Mouse (Mus musculus) ovary, postnatal 36 days (tissue): Measurements from ENCODE around the gene Dph2.

Experiments
- DNase-seq: peaks from one replicate; pipeline ENCODE4 v3.0.0; 2022; ENCODE audit warnings: low spot score, mixed read lengths

Gene Dph2

DNA sequence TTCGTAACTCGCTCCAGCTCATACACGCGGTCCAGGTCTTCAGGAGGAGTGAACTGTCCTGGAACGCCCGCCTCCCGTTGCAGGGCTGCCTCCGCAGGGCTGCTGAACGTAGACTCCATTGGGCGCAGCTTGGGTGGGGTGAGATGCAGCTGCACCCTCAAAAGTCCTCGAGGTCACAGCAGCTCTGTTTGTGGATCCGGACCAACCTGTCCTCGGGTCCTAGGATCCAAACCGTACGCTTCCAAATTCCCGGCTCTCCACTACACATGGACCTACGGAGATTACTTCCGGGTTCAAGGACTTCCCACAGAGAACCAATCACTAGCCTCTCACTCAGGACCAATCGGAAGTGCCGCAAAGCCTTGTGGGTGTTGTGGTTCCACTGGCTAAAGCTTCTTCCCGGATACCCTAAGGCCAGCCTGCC lies at the start of gene Dph2:
Gene Dph2, minus strand, starts transcription at position 295 of the 424 bp plus-strand sequence.
- peak; percentile 67 for DNase-seq

DNA sequence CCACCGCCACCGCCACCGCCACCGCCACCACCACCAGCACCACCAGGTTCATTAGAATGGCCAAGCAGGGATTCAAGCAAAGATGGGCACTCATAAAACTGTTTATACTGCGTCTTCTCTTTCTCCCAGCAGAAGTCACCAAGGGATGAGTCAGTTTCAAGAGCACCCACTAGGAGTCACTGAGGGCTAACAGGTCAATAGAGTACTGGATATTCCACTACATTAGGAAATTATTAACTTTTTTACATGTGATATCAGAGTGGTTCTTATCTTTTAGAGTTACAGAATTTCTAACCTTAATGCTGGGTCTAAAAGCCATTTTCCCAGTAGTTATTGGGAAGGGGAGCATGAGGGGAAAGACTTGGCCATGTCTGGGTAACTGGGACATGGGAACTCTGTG lies 45.1 kb upstream of the Dph2 start:
- no peak for DNase-seq

DNA sequence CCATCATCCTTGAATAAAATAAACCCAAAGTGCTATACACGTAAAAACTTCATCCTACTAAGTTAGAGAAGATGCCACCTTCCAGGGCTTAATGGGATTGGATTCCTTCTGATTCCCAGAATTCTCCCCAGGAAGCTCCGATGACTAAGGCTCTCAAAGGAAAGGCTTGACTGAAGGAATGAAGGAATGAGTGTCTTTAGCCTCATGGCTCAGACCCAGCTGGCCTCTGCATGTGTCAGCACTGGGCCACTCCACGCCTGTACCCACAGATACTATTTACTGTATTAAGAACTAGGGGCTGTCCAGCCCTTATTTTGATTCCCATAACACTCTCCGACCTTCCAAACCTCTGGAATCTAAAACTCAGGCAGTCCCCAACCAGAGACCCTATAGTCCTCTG lies 42.2 kb upstream of the Dph2 start:
- no peak for DNase-seq

DNA sequence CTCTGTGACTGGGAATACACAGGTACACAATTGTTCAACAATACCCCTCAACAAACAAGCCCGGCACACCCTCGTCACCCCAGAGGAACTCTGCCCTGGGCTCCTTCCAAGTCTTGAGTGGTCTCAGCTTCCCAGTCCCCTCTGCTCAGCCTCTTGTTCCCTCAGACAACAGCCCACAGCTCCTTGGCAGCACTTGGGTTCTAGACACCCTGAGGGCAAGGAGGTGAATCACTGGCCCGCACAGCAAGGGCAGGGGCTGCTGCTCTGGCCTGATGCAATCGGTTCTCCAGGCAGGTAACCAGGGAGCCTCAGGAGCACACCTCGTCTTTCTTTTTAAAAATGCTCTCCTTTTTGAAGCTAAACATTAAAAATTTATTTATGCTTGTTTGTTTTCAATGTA lies 41.4 kb upstream of the Dph2 start:
- DNase-seq: no peak

DNA sequence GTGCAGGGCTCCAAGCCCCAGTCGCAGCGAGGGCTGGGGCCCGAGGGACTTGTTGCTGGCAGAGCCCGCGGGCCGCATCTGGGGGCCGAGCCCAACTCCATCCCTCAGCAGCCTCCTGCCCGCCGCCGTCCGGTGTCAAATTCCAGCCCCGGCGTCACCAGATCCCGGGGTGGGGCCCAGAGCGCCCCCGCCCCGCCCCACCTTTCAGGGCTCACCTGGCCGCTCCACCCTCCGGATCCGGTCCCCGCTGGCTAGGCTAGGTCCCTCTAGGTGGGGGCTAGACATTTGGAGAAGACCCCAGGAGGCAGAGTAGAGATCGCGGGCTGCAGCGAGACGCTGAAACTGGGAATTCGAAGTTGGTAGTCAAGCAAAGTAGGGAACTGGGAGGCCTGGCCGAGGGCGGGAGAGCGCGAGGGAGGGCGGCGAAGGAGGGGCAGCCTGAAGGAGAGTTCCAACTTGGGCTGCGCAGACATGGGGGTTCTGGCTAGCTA lies 37.6 kb upstream of the Dph2 start, which contains the start of gene Artn:
Gene Artn, minus strand, starts transcription at position 373 of the 491 bp plus-strand sequence.
- peak; percentile 49 for DNase-seq

DNA sequence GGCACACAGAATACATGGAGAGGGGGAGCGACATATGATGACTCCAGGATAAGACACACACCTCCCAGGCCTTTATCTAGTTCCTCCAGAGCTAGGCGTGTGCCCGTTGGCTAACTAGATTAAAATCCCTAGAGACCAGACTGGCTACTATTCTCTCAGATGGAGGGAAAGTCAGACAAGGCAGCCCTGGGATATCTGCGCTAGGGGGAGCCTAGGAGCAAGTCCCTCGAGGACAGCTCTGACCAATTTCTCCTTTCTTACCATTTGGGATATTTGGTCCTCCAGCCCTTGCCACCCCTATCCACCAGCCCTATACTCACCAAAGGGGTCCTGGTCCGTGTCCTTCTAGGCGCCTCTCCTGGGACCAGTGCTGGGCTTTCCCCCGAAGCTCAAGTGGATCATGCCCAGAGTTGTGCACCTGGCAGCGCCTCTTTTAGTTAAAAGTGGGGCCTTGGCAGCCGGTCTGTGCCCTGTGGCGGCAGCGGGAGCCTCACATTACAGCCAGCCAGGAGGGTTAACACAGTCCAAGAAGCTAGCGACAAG lies 36.9 kb upstream of the Dph2 start:
- peak; percentile 62 for DNase-seq

DNA sequence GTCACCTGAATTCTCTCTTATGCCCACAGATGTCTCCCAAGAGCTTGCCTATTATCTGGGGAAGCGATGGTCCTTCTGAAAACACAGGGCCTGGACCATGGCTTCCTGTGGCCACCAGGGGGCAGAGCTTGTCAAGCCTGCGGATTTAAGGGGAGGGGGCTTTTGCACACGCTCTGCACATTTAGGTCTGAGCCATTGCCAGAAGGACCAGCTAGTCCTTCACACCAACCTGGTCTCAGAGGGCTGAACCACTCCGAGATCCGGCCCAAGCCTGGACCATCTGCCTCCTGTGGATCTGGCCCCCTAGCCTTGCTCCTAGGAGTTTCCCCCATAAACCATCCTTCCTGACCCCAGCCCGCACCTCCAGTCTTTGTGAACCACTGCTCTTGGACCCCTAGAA lies 36.4 kb upstream of the Dph2 start:
- no peak for DNase-seq

DNA sequence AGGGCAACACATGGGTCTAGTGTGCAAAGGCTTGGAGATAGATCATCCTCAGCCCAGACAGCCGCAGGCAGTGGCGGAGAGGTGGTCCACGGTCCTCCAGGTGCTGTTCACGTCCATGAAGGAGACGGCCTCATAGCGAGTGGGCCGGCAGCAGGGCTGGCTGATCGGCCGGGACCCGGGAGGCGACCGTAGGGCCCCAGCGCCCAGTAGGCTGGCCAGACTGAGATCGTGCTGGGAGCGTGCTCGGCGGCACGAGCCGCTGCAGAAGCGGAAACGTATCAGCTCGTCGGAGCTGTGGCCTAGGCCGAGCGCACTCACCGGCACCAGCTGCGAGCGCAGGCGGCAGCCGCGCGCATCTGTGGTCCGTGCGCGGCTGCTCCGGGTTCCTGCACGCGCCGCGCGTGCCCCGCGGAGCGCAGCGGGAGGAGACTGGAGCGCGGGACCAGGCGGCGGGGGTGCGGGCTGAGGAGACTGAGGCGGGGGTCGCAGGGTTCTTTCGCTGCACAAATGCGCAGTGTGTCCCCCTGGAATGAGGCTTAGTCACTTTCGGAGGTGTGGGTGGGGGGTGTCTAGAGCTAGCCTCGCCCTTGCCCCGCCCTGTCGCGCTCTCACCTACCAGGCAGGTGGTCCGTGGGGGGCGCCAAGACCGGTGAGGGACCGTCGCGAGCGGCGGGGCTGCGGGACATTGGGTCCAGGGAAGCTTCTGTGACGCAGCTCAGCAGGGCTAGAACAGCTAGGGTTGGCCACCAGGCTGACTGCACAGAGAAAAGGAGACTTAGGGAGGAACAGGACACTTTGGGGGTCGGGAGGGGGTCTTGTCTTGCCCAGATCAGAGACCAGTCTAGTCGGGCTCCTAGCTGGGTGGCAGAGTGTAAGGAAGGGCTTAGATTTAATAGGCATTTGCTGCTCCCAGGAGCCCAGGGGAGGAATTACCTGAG lies 35.0 kb upstream of the Dph2 start:
- peak; percentile 45 for DNase-seq

DNA sequence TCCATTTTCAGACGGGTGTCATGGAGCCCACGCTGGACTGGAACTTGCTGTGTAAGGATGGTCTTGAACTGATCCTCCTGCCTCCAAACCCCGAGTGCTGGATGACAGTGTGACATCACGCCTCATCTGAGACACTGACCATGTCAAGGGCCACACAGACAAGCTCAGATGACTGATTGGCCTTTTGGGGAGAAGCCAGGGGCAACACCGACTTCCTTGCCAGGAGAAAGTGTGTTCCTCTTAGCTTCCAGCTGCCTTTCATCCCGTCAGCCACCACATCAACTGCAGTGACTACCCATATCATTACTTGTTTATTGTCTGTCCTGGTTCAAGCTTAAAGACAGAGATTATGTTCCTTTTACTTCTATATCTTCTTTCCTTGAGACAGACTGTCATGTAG lies 33.1 kb upstream of the Dph2 start:
- DNase-seq: no peak

DNA sequence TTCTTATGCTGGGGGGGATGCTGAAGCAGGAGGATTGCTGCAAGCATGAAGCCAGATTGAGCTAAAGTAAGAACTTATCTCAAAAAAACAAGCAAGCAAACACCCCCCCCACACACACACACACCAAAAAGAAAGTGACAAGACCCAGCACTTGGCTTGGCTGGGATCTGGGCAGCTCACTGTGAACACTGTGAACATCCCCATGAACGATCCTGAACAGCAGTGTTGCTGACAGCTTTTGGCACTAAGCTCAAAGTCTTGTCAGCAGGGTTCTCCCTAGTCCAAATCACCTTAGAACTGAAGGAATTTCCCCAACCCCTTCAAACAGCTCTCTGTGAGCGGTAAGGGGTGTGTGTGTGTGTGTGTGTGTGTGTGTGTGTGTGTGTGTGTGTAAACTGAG lies 31.6 kb upstream of the Dph2 start:
- DNase-seq: no peak

DNA sequence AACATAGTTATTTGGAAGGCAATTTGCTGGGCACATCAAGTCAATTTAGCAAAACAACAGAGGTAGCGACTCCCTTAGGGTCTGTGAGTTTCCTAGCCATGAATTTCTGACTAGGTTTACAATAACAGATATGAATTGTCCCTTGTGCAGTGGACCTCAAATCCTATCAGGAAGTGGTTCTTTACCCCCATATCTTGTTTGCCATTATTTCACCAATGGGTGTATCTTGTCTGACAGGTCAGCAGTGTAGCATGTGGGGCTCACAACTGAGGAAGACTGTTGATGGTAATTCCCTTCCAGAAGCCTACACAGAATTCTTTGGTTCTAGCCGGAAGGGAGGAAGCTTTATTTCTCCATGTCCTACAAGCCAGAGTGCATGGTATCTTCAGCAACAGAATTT lies 29.5 kb upstream of the Dph2 start:
- DNase-seq: no peak

DNA sequence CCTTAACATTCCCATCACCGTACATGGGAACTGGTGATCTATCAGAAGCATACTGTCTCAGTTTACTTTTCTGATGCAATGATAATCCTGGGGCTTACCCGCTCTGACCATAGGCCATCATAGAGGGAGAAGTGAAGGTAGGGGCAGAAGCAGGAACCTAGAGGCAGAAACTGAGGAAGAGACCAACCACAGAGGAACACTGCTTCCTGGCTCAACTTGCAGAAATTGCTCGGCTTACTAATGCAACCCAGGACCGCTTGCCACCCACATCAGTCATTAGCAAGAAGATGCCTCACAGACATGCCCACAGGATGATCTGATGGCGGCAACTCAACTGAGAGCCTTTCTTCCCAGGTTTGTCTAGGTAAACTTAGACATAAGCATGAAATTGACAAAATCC lies 26.9 kb upstream of the Dph2 start:
- no peak for DNase-seq

DNA sequence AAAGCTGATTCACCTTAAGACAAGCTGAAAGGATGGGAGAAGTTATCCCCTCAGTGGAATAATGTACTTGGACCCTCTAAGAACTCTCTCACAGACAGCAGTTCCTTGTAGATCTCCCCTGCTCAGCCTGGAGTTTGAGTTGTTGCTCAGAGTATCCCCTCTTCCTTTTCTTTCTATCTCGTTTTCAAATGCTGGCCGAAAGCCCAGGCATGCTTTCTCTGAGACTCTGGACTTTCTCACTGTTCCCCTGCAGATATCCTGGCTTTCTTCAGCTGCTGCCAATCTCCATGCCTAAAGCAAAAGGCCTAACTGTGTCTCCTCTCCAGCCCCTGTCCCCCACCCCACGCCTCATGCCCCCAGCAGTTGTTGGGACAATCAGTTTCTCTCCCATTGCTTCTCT lies 26.4 kb upstream of the Dph2 start:
- no peak for DNase-seq

DNA sequence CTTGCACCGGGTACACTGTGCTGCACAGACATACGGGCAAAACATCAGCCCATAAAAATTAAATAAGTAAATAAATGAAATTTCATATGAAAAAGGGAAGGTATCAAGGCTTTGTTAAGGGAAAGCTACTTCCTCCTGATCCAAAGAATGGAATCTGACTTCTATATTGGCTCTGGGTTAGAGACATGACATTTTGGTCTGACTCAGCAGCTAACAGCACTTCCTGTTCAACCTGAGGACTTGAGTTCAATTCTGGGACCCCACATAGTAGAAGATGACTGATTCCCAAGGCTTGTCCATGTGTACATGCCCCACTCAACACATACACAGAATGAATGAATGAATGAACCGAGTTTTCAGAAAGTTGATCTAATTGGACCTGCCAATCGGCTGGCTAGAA lies 26.0 kb upstream of the Dph2 start:
- DNase-seq: no peak

DNA sequence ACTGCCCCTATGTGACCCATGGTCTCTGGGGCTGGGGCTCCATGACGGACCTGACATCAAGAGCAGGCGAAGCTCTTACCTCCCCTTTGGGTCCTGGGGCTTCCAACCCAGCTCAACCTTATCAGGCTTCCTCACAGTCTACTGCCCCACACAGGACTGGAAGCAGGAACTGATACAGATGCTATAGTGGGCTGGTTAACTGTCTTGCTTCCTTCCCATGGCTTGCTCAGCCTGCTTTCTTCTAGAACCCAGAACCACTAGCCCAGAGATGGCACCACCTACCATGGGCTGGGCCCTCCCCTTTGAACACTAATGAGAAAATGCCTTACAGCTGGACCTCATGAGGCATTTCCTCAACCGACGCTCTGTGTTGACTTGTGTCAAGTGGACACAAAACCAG lies 25.6 kb upstream of the Dph2 start:
- no peak for DNase-seq

DNA sequence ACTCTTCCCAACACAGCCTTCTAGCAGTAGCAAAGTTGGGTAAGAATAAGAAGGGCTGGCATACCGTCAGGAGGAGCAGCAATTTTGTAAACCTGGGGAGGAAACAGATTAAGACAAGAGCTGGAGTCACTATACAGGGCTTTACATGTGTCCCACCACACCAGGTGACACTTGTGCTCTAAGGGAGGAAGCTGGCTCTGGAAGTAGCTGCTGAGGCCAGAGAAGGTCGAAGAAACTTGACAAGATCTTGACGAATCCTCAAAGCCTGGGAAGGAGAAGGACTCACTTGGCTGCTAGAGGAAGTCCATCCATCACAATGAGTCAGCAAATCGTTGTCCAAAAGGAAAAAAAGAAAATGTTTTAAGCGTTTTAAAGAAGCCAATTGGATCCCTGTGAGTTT lies 24.6 kb upstream of the Dph2 start:
- DNase-seq: no peak

DNA sequence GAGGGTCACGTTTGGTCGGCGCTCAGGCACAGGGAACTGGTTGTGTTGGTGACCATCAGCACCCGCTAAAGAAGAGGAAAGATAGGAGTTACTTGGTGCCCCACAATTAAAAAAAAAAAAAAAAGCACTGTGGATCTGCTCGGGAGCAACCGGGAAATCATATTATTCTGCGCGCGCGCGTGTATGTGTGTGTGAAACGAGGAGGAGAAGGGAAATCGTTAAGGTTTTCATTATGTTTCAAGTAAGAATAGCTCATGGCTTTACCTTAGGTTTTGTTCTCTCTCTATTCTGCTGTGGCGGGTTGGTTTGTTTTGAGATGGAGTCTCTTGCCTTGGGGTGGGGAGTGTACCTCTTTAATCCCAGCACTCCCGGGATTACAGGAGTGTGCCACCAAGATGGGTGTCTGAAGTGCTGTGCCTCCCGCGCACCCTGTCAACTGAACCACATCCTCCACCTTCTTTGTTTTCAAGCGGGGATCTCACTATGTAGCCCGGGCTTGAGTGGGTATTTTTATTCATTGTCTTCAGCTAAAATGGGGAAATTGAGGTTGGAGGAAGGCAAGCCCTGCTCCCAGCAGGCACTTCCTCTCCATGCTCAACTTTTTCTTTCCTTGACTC lies 23.8 kb upstream of the Dph2 start:
- DNase-seq: no peak

DNA sequence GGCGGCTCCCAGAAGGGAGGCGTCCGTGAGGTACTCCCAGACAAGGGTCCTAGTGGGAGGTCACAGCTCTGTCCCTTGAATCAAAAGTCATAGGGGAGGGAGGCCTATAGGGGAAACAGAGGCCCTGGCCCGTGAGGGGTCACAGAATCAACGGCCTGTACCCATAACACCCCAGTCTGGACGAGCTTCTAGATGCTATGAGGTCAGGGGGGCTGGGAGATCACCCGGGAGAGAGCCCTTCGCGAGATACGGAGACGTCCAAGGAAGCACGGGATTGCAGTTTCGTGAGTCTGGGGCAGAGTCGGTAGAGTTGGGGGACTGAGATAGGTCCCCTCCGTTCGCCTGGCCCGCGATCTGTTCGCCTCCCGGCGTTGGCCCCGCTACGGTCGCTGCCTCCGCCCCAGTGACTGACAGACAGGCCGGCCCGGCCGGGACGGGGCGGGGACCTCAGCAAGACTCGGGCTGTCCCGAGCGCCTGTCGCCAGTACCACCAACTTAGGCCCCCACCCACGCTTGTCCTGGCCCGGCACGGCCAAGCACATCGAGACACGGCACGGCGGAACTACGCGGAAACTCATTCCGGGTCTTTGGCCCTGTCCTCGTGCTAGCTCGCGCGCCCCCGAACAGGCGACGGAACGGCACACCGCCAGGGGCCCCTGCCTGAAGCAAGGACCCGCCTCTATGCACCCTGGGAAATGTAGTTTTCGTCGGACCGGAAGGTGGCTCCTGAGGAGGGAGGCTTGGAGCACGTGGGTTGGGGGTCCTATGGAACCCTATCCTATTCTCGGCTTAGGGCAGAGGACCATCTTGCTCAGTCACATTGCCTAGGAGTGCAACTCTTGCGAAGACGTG lies 23.0 kb upstream of the Dph2 start, which contains the start of gene Ipo13:
Gene Ipo13, minus strand, starts transcription at position 409 of the 852 bp plus-strand sequence.
- DNase-seq: peak; percentile 89

DNA sequence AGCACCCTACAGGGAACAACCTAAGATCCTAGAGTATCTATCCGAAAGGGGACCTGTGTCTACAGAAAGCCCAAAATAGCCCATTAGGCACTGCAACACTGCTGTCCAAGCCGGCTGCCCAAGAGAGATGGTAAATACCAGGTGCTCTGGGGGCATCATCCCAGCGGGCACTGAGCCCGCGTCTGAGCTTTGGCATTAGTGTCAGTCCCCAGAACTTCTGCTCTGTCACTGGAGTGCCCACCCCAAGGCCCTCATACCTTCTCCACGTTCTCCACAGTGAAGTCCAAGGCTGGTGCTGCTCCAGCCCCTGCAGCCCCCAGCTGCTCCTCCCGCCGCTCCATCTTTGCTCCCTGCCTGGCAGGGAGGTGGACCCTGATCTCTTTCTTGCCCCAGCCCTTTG lies 22.2 kb upstream of the Dph2 start:
- no peak for DNase-seq

DNA sequence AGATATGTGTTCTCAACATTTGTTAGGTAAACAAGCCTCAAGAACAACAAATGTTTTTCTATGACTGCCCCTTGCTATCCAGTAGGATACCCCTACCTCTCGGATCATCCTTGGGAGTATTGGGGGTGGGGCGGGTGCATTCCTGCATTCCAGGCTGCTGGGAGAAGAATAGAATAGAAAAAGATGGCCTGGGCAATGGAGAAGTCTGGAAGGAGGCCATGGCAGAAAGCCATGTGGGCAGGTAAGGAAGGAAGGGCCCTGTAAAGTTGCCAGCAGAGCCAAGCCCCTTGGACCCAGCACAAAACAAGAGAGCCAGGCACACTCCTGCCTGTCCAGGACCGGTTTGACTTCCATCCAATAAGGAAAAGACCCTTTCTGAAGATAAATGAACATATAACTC lies 21.6 kb upstream of the Dph2 start:
- DNase-seq: peak; percentile 34

DNA sequence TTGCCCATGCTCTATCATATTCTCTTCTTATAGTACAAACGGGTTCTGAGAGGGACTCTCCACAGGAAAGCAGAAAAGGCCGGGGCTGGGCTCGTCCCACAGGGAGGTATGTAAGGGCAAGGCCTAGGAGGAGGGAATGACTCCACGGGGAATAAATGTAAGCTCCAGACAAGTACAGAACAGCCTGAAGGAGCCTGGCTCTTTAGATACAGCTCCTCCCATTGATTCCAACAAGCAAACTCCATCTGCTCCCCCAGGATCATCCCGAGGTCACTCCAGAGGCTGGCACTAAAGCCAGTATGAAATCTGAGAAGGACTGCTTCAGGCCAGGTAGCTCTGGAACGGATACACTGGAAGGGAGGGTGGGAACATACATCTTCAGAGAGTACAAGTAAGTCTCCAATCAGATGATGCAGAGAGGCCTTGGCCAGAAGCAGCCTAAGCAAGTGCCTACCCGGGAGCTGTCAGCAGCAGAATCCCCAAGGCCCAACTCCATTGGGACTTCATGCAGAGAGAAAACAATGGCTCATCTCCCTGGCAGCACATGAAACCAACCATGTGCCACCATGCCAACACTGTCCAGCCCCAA lies 20.9 kb upstream of the Dph2 start:
- no peak for DNase-seq

DNA sequence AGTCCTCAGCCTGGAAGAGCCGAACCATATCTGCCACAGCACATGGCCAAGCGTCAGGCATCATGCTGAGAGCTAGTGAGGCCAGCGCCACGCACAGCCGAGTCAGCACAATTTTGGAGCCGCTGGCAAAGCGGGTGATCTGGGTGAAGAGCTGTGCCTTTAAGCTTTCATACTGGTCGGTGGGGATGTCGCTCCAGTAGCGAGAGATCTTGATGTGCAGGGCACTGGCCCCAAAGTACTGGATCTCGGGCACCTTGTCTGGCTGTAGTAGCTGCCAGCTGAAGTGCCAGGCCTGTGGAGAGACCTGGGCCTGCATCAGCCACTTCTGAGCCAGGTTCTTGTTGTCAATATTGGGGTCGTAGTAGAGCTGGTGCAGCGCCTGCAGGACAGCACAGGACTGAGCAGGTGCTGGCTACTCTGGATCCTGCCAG lies 20.3 kb upstream of the Dph2 start:
- no peak for DNase-seq
